Mouse (Mus musculus): ENCODE data around the gene Vmn2r94.

Vmn2r94 gene

DNA sequence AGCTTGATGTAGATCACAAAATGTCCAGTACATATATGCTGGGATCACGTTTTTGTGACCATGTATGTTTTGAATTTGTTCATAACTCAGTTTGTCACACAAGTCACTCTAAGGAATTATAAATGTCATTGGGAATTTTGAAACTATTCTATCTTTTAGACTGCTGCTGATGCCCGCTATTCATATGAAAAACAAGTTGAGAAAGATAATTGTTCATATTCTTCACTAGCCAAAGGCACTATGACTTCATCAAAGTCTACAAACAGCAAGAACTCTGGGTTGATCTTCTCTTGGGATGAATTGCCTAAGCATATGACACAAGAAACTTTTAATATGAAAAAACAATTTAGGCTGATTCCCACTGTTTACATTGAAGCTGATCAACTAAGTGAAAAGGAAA is at the start of gene Vmn2r94:
TSS of gene Vmn2r94 (minus strand) at position 101 of the 400 bp plus-strand sequence.
- DNase-seq, result no peak

DNA sequence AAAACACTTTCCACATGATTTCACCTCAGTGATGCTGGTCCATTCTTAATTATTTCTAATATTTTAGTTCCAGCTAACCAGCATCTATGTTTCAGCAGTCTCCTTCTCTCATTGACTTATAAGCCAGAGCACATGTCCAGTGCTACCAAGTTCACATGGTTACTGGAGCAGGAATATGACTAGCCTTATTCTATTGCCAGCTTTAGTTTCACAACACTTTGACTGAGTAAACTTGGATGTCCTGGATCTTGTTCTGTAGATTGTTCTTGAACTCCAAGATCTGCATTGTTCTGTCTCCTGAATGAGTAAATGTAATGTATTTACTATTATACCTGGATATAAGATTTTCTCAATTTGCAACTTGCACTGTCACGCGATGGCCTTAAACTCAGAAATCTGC is 45.5 kb upstream of the Vmn2r94 start:
- DNase-seq, result no peak

DNA sequence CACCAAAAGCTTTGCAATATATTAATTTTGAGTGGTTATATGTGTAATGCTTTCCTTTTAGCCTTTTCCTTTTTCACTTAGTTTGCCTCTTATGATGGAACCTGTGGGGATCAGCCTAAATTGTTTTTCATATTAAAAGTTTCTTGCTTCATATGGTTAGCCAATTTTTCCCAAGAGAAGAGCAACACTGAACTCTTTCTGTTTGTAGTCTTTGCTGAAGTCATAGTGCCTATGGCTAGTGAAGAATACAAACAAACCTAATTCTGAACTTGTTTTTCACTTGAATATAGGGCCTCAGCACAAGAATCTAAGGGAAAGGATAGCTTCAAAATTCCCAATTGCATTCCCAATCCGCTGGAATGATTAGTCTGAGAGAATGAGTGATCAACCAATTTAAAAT is 20.2 kb upstream of the Vmn2r94 start, which contains the start of gene Vmn2r93:
TSS of gene Vmn2r93 (plus strand) at position 301 of the 400 bp plus-strand sequence.
- no peak for DNase-seq

DNA sequence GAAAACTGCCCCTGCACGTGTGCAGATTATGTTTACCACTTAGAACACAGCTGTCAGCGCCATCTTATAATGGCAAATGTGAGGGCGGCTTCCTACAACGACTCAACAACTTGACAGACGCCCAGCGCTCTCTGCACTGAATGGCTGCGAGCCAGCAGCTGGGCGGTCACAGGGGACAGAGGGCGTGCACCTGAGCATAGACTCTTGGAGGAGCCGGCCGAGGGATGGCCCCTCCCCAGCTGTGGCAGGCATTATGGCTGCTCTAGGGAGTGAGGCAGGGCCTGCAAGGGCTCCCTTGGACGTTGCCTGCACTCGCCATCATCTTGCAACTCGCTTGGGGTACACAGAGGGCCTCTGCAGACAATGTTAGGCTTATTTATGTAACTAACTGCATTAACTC is 40.6 kb downstream of the Vmn2r94 start:
- DNase-seq, result peak in 1 of 2 experiments; percentile 5

DNA sequence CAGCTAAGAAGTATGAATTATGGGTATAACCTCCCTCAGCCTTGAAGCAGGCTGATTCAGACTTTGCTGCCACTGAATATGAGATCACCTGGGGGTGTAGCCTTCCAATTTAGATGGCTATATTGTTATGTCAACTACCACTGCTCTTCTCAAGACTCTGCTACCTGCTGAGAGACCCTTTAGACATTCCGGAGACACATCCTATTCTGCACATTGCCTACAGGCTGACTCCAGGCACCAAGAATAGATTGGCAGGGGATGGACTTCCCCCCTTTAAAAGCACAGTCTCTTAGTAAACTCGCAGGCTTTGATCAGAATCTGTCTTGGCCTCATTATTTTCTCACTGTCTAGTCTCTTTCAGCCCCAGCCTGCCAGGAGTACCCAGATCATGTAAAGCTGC is 45.6 kb downstream of the Vmn2r94 start:
- DNase-seq, result no peak

DNA sequence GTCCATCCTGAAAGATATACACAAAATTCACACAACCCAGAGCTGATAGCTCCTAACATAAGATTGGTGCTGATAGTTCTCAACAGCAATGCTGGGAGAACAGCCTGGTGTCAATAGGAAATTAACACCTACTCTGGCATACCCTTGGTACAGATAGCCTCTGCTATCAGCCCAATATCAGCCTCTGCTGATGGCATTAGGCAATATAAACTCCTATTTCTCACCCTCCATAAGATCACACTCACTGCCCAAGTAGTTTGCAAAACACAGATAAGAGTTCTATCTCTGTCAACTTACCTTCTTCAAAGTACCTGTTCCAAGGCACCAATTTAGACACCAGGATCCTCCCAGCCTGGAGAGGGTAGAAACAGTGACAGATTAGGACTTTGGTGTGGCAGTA is 56.3 kb downstream of the Vmn2r94 start:
- no peak for DNase-seq
